Mouse (Mus musculus) liver, embryonic 14.5 days (tissue): Measurements from ENCODE around the gene Cstb. TPM values are rescaled to one million over a fixed set of nuclear protein-coding genes. Genes with fewer than 3 reads are reported as not detected.
A peak's percentile ranks its signal among the peaks of the same experiment; 100 is the strongest.

Experiments
- ATAC-seq: fragments of 200-750 bp; cut with Nextera tagmentation; 2 replicates; pipeline ENCODE4 v1.8.0; 2017; ENCODE audit warnings: moderate number of reproducible peaks, mild to moderate bottlenecking, moderate library complexity; ENCODE audit not compliant: insufficient read depth
- DNase-seq, 3 experiments: peaks; one replicate each; pipeline ENCODE4 v3.0.0-alpha.2; 2012 to 2013; ENCODE audit warnings: low read depth in 3 of 3, low spot score in 3 of 3
- H3K27ac ChIP-seq: fragments of 300-500 bp; sonication (generic); 2 replicates; pipeline ENCODE4 v1.5.1; 2014; ENCODE audit warnings: moderate library complexity, mild to moderate bottlenecking, control low read depth, inconsistent platforms
- H3K27me3 ChIP-seq: fragments of 300-500 bp; sonication (generic); 2 replicates; pipeline ENCODE4 v1.6.1; 2014; ENCODE audit warnings: mild to moderate bottlenecking, low read length, moderate library complexity; ENCODE audit not compliant: control insufficient read depth, insufficient read depth
- H3K36me3 ChIP-seq: fragments of 300-500 bp; sonication (generic); replicated peaks from 2 replicates; pipeline ENCODE4 v1.6.1; 2014; ENCODE audit warnings: low read depth; ENCODE audit not compliant: control insufficient read depth, insufficient read depth
- H3K4me1 ChIP-seq, 2 experiments: fragments of 200-500 bp in 1 of 2; fragments of 300-500 bp in 1 of 2; sonication (generic) in 1 of 2; replicated peaks; 2 replicates each; pipeline ENCODE4 v1.6.1; 2012 to 2014; ENCODE audit warnings: antibody characterized with exemption in 1 of 2, inconsistent platforms in 1 of 2, low read length in 1 of 2; ENCODE audit not compliant: control insufficient read depth in 2 of 2, insufficient read depth in 2 of 2
- H3K4me2 ChIP-seq: fragments of 300-500 bp; sonication (generic); 2 replicates; pipeline ENCODE4 v1.6.1; 2014; ENCODE audit warnings: low read depth, mild to moderate bottlenecking, control low read depth, moderate library complexity
- H3K4me3 ChIP-seq, 2 experiments: fragments of 200-500 bp in 1 of 2; fragments of 300-500 bp in 1 of 2; sonication (generic) in 1 of 2; 2 replicates each; pipeline ENCODE4 v1.5.1; 2012 to 2014; ENCODE audit warnings: low read depth in 2 of 2, low read length in 2 of 2, mild to moderate bottlenecking in 2 of 2, control low read depth in 1 of 2, inconsistent platforms in 1 of 2, moderate library complexity in 1 of 2; ENCODE audit not compliant: insufficient read depth in 1 of 2
- H3K9ac ChIP-seq: fragments of 300-500 bp; sonication (generic); replicated peaks from 2 replicates; pipeline ENCODE4 v1.6.1; 2014; ENCODE audit warnings: mild to moderate bottlenecking, control low read depth, moderate library complexity
- H3K9me3 ChIP-seq: fragments of 300-500 bp; sonication (generic); 2 replicates; pipeline ENCODE4 v1.6.1; 2016; ENCODE audit warnings: low read length, mixed read lengths; ENCODE audit not compliant: control insufficient read depth
- CTCF ChIP-seq: IDR thresholded peaks from 2 replicates; pipeline ENCODE4 v1.5.1; 2016; ENCODE audit warnings: antibody characterized with exemption, low read depth, control low read depth
- EP300 ChIP-seq: IDR thresholded peaks from 2 replicates; pipeline ENCODE4 v1.6.1; 2016; ENCODE audit warnings: antibody characterized with exemption, low read depth
- WGBS: fragments of 180-500 bp; shearing (Covaris S2); extraction: QIAGEN DNeasy Blood & Tissue Kit; methylation state at CpG from one replicate; pipeline ENCODE4 v1.1.7; 2014; ENCODE audit not compliant: insufficient replicate concordance; 5-methylcytosine and 5-hydroxymethylcytosine counted together
- polyA plus RNA-seq, 2 experiments: library from polyadenylated mRNA; depleted of rRNA in 1 of 2; stranded (reverse) in 1 of 2; unstranded in 1 of 2; fragments of >200 nt; fragmentation: Nextera tagmentation in 1 of 2; extraction: Ambion mirVana in 1 of 2; gene quantifications; 2 replicates each; pipeline versions ENCODE4 v1.2.1 to v1.2.3; 2012 to 2014

The Cstb gene
- polyA plus RNA-seq, 2 experiments: 58.1 to 122 TPM

DNA sequence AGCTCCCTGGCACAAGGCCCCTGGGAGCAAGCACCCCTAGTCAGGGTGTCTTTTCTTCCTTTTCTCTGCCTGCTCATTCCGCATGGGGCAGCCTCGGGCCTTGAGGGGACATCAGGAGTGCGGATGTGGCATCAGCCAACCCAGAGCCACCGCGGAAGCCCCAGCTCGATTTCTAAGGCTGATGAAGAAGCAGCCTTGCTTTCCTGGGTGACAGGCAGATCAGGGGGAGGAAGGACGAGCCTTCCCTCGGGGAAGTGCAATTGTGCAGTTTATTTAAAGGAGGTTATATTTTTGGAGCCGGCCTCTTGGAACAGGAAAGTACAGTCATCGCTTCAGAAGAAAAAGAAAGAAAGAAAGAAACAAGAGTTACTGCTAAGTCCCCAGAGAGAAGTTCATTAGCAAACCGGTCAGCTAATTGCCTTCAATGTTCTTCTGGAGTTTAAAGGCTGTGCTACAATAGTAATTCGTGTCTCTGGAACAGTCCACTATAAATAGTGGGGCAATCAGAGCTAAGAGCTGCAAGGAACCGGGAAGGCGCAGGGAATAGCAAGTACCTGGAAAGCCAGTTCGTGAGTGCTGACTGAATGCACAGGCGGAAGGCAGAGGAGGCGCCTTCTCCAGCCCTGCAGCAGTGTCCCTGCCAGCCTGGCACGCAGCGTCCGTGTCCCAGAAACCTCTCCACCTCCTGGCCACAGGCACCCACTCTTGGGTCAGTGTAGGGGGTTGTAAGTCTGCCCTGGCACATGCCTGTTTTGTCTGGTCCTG, 37.1 kb upstream of the Cstb start:
- no peak for TF ChIP-seq CTCF
- no peak for TF ChIP-seq EP300
- H3K36me3 ChIP-seq: no peaks in the 10 kb centered on the region
- no peak overlapping the region for H3K4me2 ChIP-seq
- DNase-seq (no peak), ATAC-seq (no peak)
- H3K9me3 ChIP-seq: no peaks in the 10 kb centered on the region
- H3K4me1 ChIP-seq: peaks cover 0 to 2% of the 10 kb centered on the region in 2 experiments; a peak in 1 of 4 replicates
- WGBS: 57% methylated on average over 20 of the region's 20 CpGs
- H3K9ac ChIP-seq: no peak overlapping the region
- peaks cover 26% of the 10 kb centered on the region for H3K27me3 ChIP-seq
- no peak overlapping the region for H3K4me3 ChIP-seq
- no peak overlapping the region for H3K27ac ChIP-seq

DNA sequence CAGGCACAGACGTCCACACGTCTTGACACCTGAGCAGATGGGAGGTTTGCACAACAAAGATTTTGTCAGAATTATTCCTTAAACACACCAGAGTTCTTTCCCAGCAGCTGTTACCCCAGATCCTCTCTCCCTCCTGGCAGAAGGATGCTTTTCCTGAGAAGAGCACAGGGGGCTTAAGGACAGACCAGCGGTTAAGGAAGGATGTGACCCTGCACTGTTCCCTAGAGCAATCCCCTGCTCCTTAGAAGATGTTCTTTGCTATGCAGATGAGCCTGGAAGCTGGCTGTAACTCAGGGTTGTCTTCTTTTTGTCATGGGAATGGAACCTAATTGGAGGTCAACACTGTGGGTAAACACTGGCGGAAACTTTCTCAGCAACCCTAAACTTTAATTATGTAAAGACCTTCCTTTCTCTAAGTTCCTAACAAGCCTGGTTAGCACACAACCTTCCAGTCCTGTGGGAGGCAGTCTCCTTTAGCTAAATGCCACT, 34.4 kb upstream of the Cstb start:
- Histone ChIP-seq H3K4me3 (no peak overlapping the region), H3K4me2 (no peak overlapping the region), H3K4me1 (peaks cover 0 to 2% of the 10 kb centered on the region in 2 experiments; a peak in 1 of 4 replicates), H3K9me3 (no peaks in the 10 kb centered on the region), H3K27me3 (peaks cover 26% of the 10 kb centered on the region), H3K36me3 (no peaks in the 10 kb centered on the region), H3K9ac (no peak overlapping the region), H3K27ac (no peak overlapping the region)
- ATAC-seq: no peak
- WGBS: 22% methylated on average over 4 of the region's 4 CpGs
- DNase-seq: no peak
- no peak for TF ChIP-seq EP300
- TF ChIP-seq CTCF: no peak

DNA sequence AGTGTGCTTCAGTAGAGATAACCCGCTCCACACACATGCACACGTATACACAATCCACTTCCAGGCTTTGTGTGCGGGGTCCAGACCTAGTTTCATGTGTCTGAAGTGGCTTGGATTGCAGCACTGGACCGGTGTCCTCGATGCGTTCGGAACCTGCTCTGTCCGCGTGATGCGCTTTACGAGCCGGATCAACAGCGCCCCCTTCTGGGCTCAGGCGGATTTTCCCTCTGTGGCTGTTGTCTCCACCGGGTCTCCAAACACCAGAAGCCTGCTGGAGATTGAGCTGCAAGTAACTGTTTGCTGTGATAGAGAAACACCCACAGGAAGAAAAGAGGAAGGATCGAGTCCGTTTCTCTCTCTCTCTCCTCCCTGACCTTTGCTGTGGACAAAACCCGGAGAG, 33.4 kb upstream of the Cstb start:
- H3K4me2 ChIP-seq: 0 out of 2 replicates have a peak overlapping the region, but pooled peaks have one; percentile 23
- H3K27ac ChIP-seq: no peak overlapping the region
- peaks cover 0 to 4% of the 10 kb centered on the region in 2 experiments; a peak in 1 of 4 replicates for H3K4me1 ChIP-seq
- ATAC-seq (peak; percentile 44; the same call in 1 of the 2 replicates), DNase-seq (peak; percentile 39 to 51 (median 43))
- 2% methylated on average over 18 of the region's 18 CpGs for WGBS
- H3K9ac ChIP-seq: no peak overlapping the region
- no peaks in the 10 kb centered on the region for H3K36me3 ChIP-seq
- H3K9me3 ChIP-seq: no peaks in the 10 kb centered on the region
- H3K4me3 ChIP-seq: no peak overlapping the region
- TF ChIP-seq CTCF: peak; percentile 96
- no peak for TF ChIP-seq EP300
- peaks cover 26% of the 10 kb centered on the region for H3K27me3 ChIP-seq

DNA sequence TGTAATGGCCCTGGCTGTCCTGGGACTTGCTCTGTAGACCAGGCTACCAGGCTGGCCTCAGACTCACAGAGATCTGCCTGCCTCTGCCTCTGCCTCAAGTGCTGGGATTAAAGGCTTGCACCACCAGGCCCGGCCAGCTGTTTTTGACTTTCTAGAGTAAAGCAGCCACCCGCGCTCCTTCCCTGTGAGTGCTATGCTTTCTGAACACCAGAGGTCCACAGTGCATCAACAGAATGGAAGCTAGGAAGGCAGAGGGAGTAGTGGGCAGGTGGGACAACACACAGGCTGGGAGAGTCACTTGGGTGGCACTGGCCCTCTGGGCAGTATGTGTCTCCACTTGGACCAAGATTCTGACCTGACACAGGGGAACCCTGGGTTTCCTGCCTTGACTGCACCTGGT, 30.1 kb upstream of the Cstb start:
- no peaks in the 10 kb centered on the region for H3K9me3 ChIP-seq
- no peak overlapping the region for H3K4me2 ChIP-seq
- DNase-seq (no peak), ATAC-seq (no peak)
- H3K4me1 ChIP-seq: peaks cover 2 to 23% of the 10 kb centered on the region in 2 experiments; a peak in 2 of 4 replicates
- WGBS: 80% methylated on average over 3 of the region's 3 CpGs
- TF ChIP-seq EP300 (no peak), CTCF (no peak)
- peaks cover 17% of the 10 kb centered on the region for H3K27me3 ChIP-seq
- H3K4me3 ChIP-seq: no peak overlapping the region
- H3K27ac ChIP-seq: no peak overlapping the region
- H3K9ac ChIP-seq: no peak overlapping the region
- peaks cover 5% of the 10 kb centered on the region for H3K36me3 ChIP-seq

DNA sequence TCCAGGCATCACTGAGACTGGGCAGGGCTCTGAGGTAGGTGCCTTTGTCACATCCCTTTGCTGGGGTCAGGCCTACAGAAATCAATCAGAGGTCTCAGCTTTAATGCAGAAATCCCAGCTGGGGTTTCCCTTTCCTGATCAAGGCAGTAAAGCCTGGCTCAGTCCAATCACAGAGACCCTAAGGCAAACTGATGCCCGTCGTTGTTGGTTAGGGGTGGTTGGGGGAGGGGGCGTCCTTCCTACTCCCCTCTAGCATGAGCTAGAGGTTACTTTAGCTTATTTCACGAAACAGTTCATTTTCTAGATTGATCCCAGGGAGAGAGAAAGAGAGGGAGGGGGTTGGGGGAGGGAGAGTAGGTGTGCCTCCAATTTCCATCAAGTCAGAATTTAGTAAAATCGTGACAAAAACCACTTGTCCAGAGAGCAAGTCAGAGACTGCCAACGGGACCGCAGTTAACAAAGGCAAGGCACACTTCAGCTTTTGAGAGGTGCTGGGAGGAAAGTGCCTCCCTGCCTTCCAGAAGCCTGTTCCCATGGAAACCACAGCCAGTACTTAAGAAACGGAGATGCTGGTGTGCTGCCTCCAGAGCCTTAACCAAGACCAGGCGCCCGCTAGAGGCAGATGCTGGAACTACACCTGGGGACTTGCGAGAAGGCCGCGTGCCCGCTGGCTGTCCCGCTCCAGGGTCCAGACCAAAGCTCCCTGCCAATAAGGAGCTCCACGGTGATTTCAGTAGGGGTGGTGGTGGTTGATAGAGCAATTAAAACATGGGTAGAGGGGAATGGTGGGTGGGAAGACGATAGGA, 29.4 kb upstream of the Cstb start:
- ATAC-seq: no peak
- peaks cover 10% of the 10 kb centered on the region for H3K27me3 ChIP-seq
- TF ChIP-seq EP300 (no peak), CTCF (peak; percentile 96)
- H3K4me3 ChIP-seq: no peak overlapping the region
- H3K4me1 ChIP-seq: peaks cover 2 to 25% of the 10 kb centered on the region in 2 experiments; a peak in 2 of 4 replicates
- peak; percentile 72 to 79 (median 73) for DNase-seq
- no peaks in the 10 kb centered on the region for H3K9me3 ChIP-seq
- 13% methylated on average over 17 of the region's 17 CpGs for WGBS
- no peak overlapping the region for H3K27ac ChIP-seq
- peaks cover 10% of the 10 kb centered on the region for H3K36me3 ChIP-seq
- no peak overlapping the region for H3K9ac ChIP-seq
- no peak overlapping the region for H3K4me2 ChIP-seq
